Mouse (Mus musculus) hindbrain, embryonic 16.5 days (tissue): Measurements from ENCODE around the gene Fbxw9. TPM values are rescaled to one million over a fixed set of nuclear protein-coding genes. Genes with fewer than 3 reads are reported as not detected.

ENCODE experiments used
- ATAC-seq: fragments of 200-750 bp; cut with Nextera tagmentation; 2 replicates; pipeline ENCODE4 v1.8.0; 2017; ENCODE audit warnings: moderate TSS enrichment, moderate library complexity
- H3K27ac ChIP-seq: fragments of 300-500 bp; sonication (generic); 2 replicates; pipeline ENCODE4 v1.5.1; 2014; ENCODE audit warnings: low read depth, mild to moderate bottlenecking, control low read depth, low read length, moderate library complexity
- H3K27me3 ChIP-seq: fragments of 300-500 bp; sonication (generic); replicated peaks from 2 replicates; pipeline ENCODE4 v1.6.1; 2014; ENCODE audit warnings: low read length; ENCODE audit not compliant: control insufficient read depth, insufficient read depth
- H3K36me3 ChIP-seq: fragments of 300-500 bp; sonication (generic); 2 replicates; pipeline ENCODE4 v1.6.1; 2014; ENCODE audit warnings: mild to moderate bottlenecking, low read length, moderate library complexity, mixed read lengths; ENCODE audit not compliant: control insufficient read depth, insufficient read depth
- H3K4me1 ChIP-seq: fragments of 300-500 bp; sonication (generic); 2 replicates; pipeline ENCODE4 v1.6.1; 2014; ENCODE audit warnings: low read depth, low read length; ENCODE audit not compliant: control insufficient read depth, insufficient read depth
- H3K4me2 ChIP-seq: fragments of 300-500 bp; sonication (generic); 2 replicates; pipeline ENCODE4 v1.6.1; 2014; ENCODE audit warnings: mild to moderate bottlenecking, low read length, control low read depth, moderate library complexity
- H3K4me3 ChIP-seq: fragments of 300-500 bp; sonication (generic); 2 replicates; pipeline ENCODE4 v1.5.1; 2014; ENCODE audit warnings: mild to moderate bottlenecking, low read length, control low read depth, moderate library complexity
- H3K9ac ChIP-seq: fragments of 300-500 bp; sonication (generic); 2 replicates; pipeline ENCODE4 v1.6.1; 2014; ENCODE audit warnings: low read depth, mild to moderate bottlenecking, control low read depth, low read length, moderate library complexity
- H3K9me3 ChIP-seq: fragments of 300-500 bp; sonication (generic); 2 replicates; pipeline ENCODE4 v1.6.1; 2014; ENCODE audit warnings: mild to moderate bottlenecking, low read length, moderate library complexity; ENCODE audit not compliant: control insufficient read depth
- WGBS: fragments of 180-500 bp; shearing (Covaris S2); extraction: QIAGEN DNeasy Blood & Tissue Kit; methylation state at CpG from one replicate; pipeline ENCODE4 v1.1.7; 2014; 5-methylcytosine and 5-hydroxymethylcytosine counted together
- polyA plus RNA-seq: library from polyadenylated mRNA; unstranded; fragments of >200 nt; fragmentation: Nextera tagmentation; extraction: Ambion mirVana; gene quantifications from 2 replicates; pipeline ENCODE4 v1.2.1, GENCODE M21; 2015

Fbxw9 gene
- polyA plus RNA-seq, 1 experiment from 2014 or later, result 83.2 TPM

- Histone ChIP-seq H3K4me1 (peaks cover 3% of the 10 kb centered on the region), H3K27me3 (no peaks in the 10 kb centered on the region), H3K9me3 (no peaks in the 10 kb centered on the region), H3K27ac (no peak overlapping the region), H3K36me3 (peaks cover 3% of the 10 kb centered on the region), H3K4me2 (no peak overlapping the region), H3K9ac (no peak overlapping the region), H3K4me3 (no peak overlapping the region)
- WGBS, result 83% methylated on average over 2 of the region's 2 CpGs
- no peak for ATAC-seq
Observed at GRCm38 (mm10) chr8:85088771-85089170, 28.9 kb downstream of the Fbxw9 start.

- 92% methylated on average over 11 of the region's 11 CpGs for WGBS
- Histone ChIP-seq H3K4me3 (no peak overlapping the region), H3K36me3 (peaks cover 13% of the 10 kb centered on the region), H3K4me2 (no peak overlapping the region), H3K9me3 (no peaks in the 10 kb centered on the region), H3K9ac (no peak overlapping the region), H3K27me3 (no peaks in the 10 kb centered on the region), H3K27ac (no peak overlapping the region), H3K4me1 (no peaks in the 10 kb centered on the region)
- no peak for ATAC-seq
Observed at GRCm38 (mm10) chr8:85090856-85091255, 31.0 kb downstream of the Fbxw9 start.

DNA sequence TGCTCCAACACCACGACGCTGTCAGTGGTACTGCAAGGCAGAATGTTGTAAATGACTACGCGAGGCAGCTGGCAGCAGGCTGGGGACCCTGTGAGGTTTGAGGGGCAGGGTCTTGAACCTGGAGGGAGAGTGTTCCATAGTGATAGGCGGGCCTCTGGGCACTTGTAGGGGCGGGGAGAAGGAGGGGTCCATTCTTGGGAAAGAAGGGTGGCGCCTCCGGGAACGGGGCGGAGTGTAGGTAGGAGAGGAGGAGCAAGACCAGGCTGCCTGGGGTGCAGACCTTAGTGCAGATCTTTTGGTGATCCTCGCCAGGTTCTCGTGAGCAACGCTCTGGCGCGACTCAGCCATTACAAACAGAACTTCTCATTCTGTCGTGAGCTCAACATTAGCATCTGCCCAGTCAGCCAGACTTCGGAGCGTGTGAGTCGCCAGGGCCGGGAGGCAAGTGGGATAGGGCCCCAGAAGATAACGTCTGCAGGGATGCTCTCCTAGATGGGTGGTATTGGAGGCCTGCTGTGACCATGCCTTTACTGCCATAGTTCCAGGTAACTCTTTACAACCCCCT is 31.8 kb downstream of the Fbxw9 start:
- WGBS, result 33% methylated on average over 21 of the region's 21 CpGs
- H3K4me3 ChIP-seq, result no peak overlapping the region
- no peak overlapping the region for H3K27ac ChIP-seq
- peaks cover 15% of the 10 kb centered on the region for H3K36me3 ChIP-seq
- no peaks in the 10 kb centered on the region for H3K4me1 ChIP-seq
- H3K9me3 ChIP-seq, result no peaks in the 10 kb centered on the region
- H3K9ac ChIP-seq, result no peak overlapping the region
- H3K4me2 ChIP-seq, result no peak overlapping the region
- no peak for ATAC-seq
- no peaks in the 10 kb centered on the region for H3K27me3 ChIP-seq

GRCm38 (mm10) chr8:85095051-85095450 is 35.2 kb downstream of the Fbxw9 start:
- peaks cover 23% of the 10 kb centered on the region; the same call in 1 of the 2 replicates for H3K36me3 ChIP-seq
- no peaks in the 10 kb centered on the region for H3K27me3 ChIP-seq
- WGBS, result 92% methylated on average over 13 of the region's 13 CpGs
- H3K4me3 ChIP-seq, result no peak overlapping the region
- H3K9me3 ChIP-seq, result no peaks in the 10 kb centered on the region
- H3K4me2 ChIP-seq, result no peak overlapping the region
- no peak overlapping the region for H3K27ac ChIP-seq
- no peak for ATAC-seq
- no peak overlapping the region for H3K9ac ChIP-seq
- no peaks in the 10 kb centered on the region for H3K4me1 ChIP-seq

DNA sequence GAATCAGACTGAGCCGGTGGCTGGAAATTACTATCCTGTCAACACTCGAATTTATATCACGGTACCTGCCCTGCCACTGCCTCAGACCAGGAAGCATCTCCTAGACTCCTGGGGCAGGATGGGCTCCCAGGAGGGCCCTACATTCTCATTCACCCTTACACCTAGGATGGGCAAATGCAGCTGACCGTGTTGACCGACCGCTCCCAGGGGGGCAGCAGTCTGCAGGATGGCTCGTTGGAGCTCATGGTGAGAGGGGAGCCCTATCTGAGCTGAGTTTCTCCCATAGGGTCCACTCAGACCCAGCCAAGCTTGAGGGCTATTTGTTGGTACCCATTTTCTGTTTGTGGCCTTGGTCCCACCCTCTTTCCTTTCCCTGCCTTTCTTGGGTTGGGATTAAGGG is 35.7 kb downstream of the Fbxw9 start:
- no peak for ATAC-seq
- no peaks in the 10 kb centered on the region for H3K9me3 ChIP-seq
- peaks cover 23% of the 10 kb centered on the region; the same call in 1 of the 2 replicates for H3K36me3 ChIP-seq
- no peak overlapping the region for H3K4me2 ChIP-seq
- H3K4me1 ChIP-seq, result no peaks in the 10 kb centered on the region
- no peaks in the 10 kb centered on the region for H3K27me3 ChIP-seq
- H3K9ac ChIP-seq, result no peak overlapping the region
- no peak overlapping the region for H3K27ac ChIP-seq
- H3K4me3 ChIP-seq, result no peak overlapping the region
- WGBS, result 97% methylated on average over 6 of the region's 7 CpGs

DNA sequence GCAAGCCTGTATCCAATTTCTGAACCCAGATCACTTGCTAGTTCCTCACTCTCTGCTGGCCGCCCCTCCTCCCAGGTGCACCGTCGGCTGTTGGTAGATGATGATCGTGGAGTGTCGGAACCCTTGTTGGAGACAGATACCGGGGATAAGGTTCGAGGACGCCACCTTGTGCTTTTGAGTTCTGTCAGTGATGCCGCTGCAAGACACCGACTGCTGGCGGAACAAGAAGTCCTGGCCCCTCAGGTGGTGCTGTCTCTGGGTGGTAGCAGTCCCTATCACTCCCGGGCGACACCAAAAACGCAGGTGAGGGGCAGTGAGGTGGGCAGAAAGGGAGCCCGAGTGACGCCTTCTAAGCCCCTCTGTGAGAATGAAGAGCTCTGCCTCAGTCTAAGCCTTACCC is 36.3 kb downstream of the Fbxw9 start:
- Histone ChIP-seq H3K4me2 (no peak overlapping the region), H3K27me3 (no peaks in the 10 kb centered on the region), H3K4me3 (no peak overlapping the region), H3K27ac (no peak overlapping the region), H3K36me3 (peaks cover 23% of the 10 kb centered on the region; the same call in 1 of the 2 replicates), H3K4me1 (no peaks in the 10 kb centered on the region), H3K9me3 (no peaks in the 10 kb centered on the region), H3K9ac (no peak overlapping the region)
- 93% methylated on average over 16 of the region's 16 CpGs for WGBS
- no peak for ATAC-seq

DNA sequence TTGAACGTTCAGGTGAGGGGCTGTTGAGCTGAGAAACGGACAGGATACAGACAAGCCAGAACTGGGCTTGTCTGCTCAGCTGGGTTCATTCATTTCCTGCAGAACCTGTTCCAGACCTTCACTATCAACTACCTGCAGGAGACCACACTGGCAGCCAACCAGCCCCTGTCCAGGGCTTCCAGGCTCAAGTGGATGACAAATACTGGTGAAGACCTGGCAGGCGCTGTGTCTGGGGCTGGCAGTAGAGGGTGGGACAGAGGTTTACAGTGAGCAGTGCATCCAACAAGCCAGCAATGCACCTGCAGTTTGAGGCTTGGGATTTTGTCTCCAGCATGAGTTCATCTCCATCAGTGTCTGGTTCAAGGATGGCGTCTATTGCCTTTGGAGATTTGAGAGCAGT is 37.0 kb downstream of the Fbxw9 start:
- no peak for ATAC-seq
- peaks cover 23% of the 10 kb centered on the region; the same call in 1 of the 2 replicates for H3K36me3 ChIP-seq

GRCm38 (mm10) chr8:85100076-85100665 is 40.3 kb downstream of the Fbxw9 start:
- Histone ChIP-seq H3K27ac (no peak overlapping the region), H3K9ac (no peak overlapping the region), H3K9me3 (peaks cover 2% of the 10 kb centered on the region; the same call in 1 of the 2 replicates), H3K27me3 (no peaks in the 10 kb centered on the region), H3K4me1 (no peaks in the 10 kb centered on the region), H3K4me3 (no peak overlapping the region), H3K36me3 (peaks cover 17% of the 10 kb centered on the region; the same call in 1 of the 2 replicates), H3K4me2 (no peak overlapping the region)
- 90% methylated on average over 4 of the region's 4 CpGs for WGBS
- no peak for ATAC-seq

More for the DNA sequence above, 37.0 kb downstream of the Fbxw9 start:
- Histone ChIP-seq H3K9me3 (peaks cover 1% of the 10 kb centered on the region; the same call in 1 of the 2 replicates), H3K27ac (no peak overlapping the region), H3K4me2 (no peak overlapping the region), H3K4me1 (no peaks in the 10 kb centered on the region), H3K4me3 (no peak overlapping the region), H3K9ac (no peak overlapping the region), H3K27me3 (no peaks in the 10 kb centered on the region)
- WGBS, result 95% methylated on average over 4 of the region's 4 CpGs

DNA sequence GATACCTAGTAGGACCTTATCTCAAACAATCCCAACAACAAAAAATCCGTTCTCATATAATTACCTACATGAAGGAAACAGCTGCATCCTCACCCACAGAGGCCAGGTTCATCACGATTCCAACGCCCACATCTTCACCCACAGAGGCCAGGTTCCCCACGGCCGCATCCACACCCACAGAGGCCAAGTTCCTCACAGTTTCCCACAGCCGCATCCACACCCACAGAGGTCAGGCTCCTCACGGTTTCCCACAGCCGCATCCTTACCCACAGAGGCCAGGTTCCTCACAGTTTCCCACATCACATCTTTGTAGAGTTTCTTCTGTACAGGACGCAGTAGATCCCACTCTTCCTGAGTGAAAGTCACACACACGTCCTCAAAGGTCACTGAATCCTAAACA is 53.4 kb downstream of the Fbxw9 start:
- Histone ChIP-seq H3K4me1 (no peaks in the 10 kb centered on the region), H3K27me3 (no peaks in the 10 kb centered on the region), H3K27ac (no peak overlapping the region), H3K9me3 (peaks cover 9% of the 10 kb centered on the region), H3K9ac (no peak overlapping the region), H3K4me2 (no peak overlapping the region), H3K36me3 (peaks cover 26% of the 10 kb centered on the region), H3K4me3 (no peak overlapping the region)
- WGBS, result 96% methylated on average over 10 of the region's 10 CpGs
- no peak for ATAC-seq
